Mouse (Mus musculus) spleen, adult 2 months (tissue): Measurements from ENCODE around the gene Clrn2. TPM values are rescaled to one million over a fixed set of nuclear protein-coding genes. Genes with fewer than 3 reads are reported as not detected.

Experiments
- DNase-seq, 2 experiments: peaks; one replicate each; pipeline versions ENCODE4 v3.0.0 to v3.0.0-alpha.2; 2012 to 2021; ENCODE audit warnings: low spot score in 2 of 2, low read depth in 1 of 2
- H3K27ac ChIP-seq: fragments of 200-500 bp; 2 replicates; pipeline ENCODE4 v1.5.1; 2012; ENCODE audit warnings: low read length, inconsistent platforms; ENCODE audit not compliant: insufficient read depth
- H3K27me3 ChIP-seq: fragments of 200-500 bp; 2 replicates; pipeline ENCODE4 v1.6.1; 2012; ENCODE audit warnings: mild to moderate bottlenecking, moderate library complexity, low read length, inconsistent platforms; ENCODE audit not compliant: control insufficient read depth, insufficient read depth
- H3K36me3 ChIP-seq: fragments of 200-500 bp; 2 replicates; pipeline ENCODE4 v1.6.1; 2012; ENCODE audit warnings: mild to moderate bottlenecking, low read length, inconsistent platforms; ENCODE audit not compliant: control insufficient read depth, insufficient read depth
- H3K4me1 ChIP-seq: fragments of 200-500 bp; 2 replicates; pipeline ENCODE4 v1.6.1; 2011; ENCODE audit warnings: inconsistent platforms; ENCODE audit not compliant: control insufficient read depth, insufficient read depth, insufficient read length
- H3K4me3 ChIP-seq: fragments of 200-500 bp; 2 replicates; pipeline ENCODE4 v1.5.1; 2011; ENCODE audit warnings: mild to moderate bottlenecking, inconsistent platforms; ENCODE audit not compliant: insufficient read depth, insufficient read length; ENCODE audit errors: extremely low read depth
- CTCF ChIP-seq: fragments of 200-500 bp; IDR thresholded peaks from 2 replicates; pipeline ENCODE4 v1.5.1; 2011; ENCODE audit warnings: mild to moderate bottlenecking, inconsistent platforms; ENCODE audit not compliant: insufficient read depth, insufficient read length, insufficient replicate concordance; ENCODE audit errors: extremely low read depth
- POLR2A ChIP-seq: fragments of 200-500 bp; IDR thresholded peaks from 2 replicates; pipeline ENCODE4 v1.6.1; 2011; ENCODE audit warnings: low read depth, low read length, inconsistent platforms
- WGBS: fragments of 180-500 bp; shearing (Covaris S2); methylation state at CpG from one replicate; pipeline ENCODE4 v1.1.7; 2018; 5-methylcytosine and 5-hydroxymethylcytosine counted together
- polyA plus RNA-seq: library from polyadenylated mRNA; depleted of rRNA; stranded (reverse); fragments of >200 nt; gene quantifications from 2 replicates; pipeline ENCODE4 v1.2.3, GENCODE M21; 2012

Clrn2 gene
- polyA plus RNA-seq, 1 experiment: not detected

DNA sequence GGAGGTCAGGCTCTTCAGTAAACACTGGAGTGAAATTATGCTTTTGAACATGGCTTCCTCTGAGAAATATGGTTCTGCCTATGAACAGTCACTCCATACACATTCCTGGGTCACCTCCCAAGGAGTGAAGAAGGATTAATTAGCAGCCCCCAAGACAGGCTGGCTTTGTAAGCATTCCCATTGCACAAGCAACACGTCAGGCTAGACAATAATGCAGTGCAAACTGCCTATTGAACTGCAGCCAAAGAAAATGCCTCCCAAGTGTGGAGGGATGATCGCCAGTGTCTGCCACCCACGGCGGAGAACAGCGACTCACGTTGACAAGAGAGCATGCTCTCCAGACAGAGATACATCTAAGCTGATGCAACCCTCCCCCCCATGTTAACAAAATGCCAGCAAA is 22.7 kb downstream of the Clrn2 start:
- WGBS: 76% methylated on average over 6 of the region's 6 CpGs
- no peak overlapping the region for H3K27ac ChIP-seq
- H3K4me3 ChIP-seq: no peak overlapping the region
- no peak for DNase-seq
- TF ChIP-seq CTCF: no peak
- no peak for TF ChIP-seq POLR2A
- H3K36me3 ChIP-seq: no peaks in the 10 kb centered on the region
- no peaks in the 10 kb centered on the region for H3K4me1 ChIP-seq
- H3K27me3 ChIP-seq: no peaks in the 10 kb centered on the region

DNA sequence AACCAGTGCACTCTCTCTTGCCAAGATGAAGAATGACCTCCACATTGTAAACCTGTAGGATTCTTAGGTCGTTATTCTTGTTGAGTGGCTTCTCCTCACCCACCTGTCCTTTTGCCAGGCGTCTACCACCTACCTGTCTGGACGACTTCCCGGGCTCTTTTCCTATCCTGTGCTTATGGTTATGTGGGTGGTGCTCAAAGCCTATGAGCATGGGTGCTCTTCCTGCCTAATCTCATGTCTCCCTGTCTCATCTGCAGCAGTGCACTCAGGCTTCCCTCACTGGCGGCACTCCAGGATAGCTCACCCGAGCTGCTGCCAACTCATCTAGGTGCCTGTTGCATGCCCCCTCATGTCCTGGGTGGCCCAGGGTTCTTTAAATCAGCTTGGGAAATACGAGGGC is 24.1 kb downstream of the Clrn2 start:
- no peaks in the 10 kb centered on the region for H3K36me3 ChIP-seq
- no peak overlapping the region for H3K4me3 ChIP-seq
- no peak for TF ChIP-seq CTCF
- TF ChIP-seq POLR2A: no peak
- 78% methylated on average over 7 of the region's 7 CpGs for WGBS
- no peak for DNase-seq
- H3K27me3 ChIP-seq: no peaks in the 10 kb centered on the region
- no peaks in the 10 kb centered on the region for H3K4me1 ChIP-seq
- H3K27ac ChIP-seq: no peak overlapping the region

DNA sequence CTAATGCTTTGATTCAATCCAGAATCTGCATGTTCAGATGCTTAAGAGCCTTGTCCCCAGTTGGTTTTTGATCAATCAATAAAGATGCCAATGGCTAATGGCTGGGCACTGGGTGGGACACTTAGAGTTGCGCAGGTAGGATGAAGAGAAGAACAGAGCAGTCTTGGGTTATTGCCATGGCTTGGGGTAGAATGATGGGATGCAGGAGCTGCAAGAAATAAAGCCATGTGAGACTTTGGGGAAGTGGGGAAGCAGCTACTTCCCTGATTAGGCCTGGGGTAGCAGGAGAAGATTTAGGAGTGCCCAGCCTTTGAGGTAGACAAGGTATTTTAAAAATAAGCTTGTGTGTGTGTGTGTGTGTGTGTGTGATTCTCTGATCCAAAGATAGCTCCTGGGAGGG is 26.5 kb downstream of the Clrn2 start:
- no peak overlapping the region for H3K4me3 ChIP-seq
- H3K27me3 ChIP-seq: no peaks in the 10 kb centered on the region
- H3K27ac ChIP-seq: no peak overlapping the region
- 92% methylated on average over 1 of the region's 1 CpGs for WGBS
- no peaks in the 10 kb centered on the region for H3K36me3 ChIP-seq
- no peak for TF ChIP-seq POLR2A
- TF ChIP-seq CTCF: no peak
- no peaks in the 10 kb centered on the region for H3K4me1 ChIP-seq
- no peak for DNase-seq

DNA sequence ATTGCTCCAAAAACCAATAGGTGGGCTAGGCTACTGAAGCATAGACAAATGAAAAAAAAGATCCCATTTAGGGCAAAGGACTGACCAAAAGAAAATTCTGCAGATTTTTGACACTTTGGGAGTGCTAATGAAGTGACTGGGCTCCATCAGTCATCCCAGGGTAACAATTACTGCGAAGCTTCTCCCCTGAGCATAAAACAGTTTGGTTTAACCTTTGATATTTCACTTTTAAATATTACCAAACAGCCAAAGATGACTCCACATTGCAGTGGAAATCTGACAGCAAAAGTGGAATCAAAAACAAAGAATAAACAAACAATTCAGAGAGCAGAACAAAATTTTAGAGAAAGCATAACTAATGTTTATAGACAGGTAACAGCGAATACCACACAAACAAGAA is 27.6 kb downstream of the Clrn2 start:
- no peaks in the 10 kb centered on the region for H3K36me3 ChIP-seq
- WGBS: 86% methylated on average over 2 of the region's 2 CpGs
- H3K4me1 ChIP-seq: no peaks in the 10 kb centered on the region
- TF ChIP-seq POLR2A (no peak), CTCF (no peak)
- no peaks in the 10 kb centered on the region for H3K27me3 ChIP-seq
- no peak overlapping the region for H3K27ac ChIP-seq
- DNase-seq: no peak
- H3K4me3 ChIP-seq: no peak overlapping the region

DNA sequence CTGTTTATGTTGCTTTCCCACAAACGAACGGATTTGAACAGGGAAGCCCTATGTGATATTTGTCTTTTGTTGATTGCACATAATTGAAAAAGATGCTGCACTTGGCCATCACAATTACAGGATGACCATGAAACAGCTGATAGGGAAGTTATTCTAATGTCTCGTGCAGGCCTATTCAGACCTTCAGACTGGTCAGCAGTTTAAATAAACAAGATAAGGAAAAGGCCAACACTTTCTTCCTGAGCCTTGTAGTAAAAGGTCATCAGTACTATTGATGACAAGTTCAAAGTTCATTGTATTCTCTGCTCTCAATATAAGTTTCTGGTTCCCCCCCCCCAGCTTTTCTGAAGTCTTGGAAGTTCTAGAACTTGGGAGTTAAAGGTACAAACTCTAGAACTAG is 29.1 kb downstream of the Clrn2 start:
- Histone ChIP-seq H3K27me3 (no peaks in the 10 kb centered on the region), H3K36me3 (no peaks in the 10 kb centered on the region), H3K4me1 (no peaks in the 10 kb centered on the region), H3K27ac (no peak overlapping the region), H3K4me3 (no peak overlapping the region)
- TF ChIP-seq POLR2A (no peak), CTCF (no peak)
- 74% methylated on average over 3 of the region's 3 CpGs for WGBS
- no peak for DNase-seq

DNA sequence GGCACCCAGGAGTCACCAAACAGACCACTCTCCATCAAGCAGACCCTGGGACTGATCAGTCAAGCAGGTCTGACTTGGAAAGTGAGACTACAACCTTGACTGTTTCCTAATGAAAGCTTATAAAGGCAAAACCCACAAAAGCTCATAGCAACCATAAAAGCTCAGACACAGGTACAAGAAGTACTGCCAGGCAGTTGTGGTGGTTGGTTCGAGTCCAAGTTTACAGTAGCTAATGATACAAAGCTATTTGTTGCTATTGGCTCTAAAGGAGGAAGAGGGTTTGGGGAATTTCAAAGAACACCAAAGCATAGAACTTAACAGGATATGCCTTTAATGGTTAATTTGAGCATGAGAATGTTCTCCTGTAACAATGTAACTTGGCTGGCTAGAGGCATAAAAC is 30.1 kb downstream of the Clrn2 start:
- Histone ChIP-seq H3K4me1 (no peaks in the 10 kb centered on the region), H3K4me3 (no peak overlapping the region), H3K27me3 (no peaks in the 10 kb centered on the region), H3K36me3 (no peaks in the 10 kb centered on the region), H3K27ac (no peak overlapping the region)
- no peak for DNase-seq
- WGBS: 85% methylated on average over 1 of the region's 1 CpGs
- no peak for TF ChIP-seq POLR2A

DNA sequence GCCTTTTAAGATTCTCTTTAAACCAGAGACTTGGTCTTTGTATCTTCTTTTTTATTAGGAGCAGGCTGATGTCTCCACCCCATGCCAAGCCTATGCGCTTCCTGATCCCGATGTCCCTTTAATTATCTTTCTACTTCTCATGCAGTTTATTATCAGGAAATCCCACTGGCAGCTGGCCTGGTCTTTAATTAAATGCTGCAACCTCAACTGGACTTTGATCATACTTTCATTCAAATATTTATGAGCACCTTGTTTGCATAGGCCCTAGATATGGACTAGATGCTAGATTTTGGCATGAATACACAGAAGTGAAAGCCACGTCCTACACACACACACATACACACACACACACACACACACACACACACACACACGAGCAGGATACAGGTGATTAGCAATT is 38.2 kb downstream of the Clrn2 start:
- no peak for DNase-seq
- TF ChIP-seq POLR2A: no peak
- TF ChIP-seq CTCF: no peak
- Histone ChIP-seq H3K4me1 (peaks cover 2% of the 10 kb centered on the region), H3K4me3 (no peak overlapping the region), H3K27ac (no peak overlapping the region), H3K27me3 (no peaks in the 10 kb centered on the region), H3K36me3 (no peaks in the 10 kb centered on the region)
- WGBS: 69% methylated on average over 4 of the region's 4 CpGs
